Mouse (Mus musculus): ENCODE results near the gene Crybg2. TPM values are rescaled to one million over a fixed set of nuclear protein-coding genes. Genes with fewer than 3 reads are reported as not detected.
A peak's percentile ranks its signal among the peaks of the same experiment; 100 is the strongest.

Gene Crybg2
- total and polyA plus RNA-seq, 3 experiments: 0.46 to 0.60 TPM; not detected in 1

DNA sequence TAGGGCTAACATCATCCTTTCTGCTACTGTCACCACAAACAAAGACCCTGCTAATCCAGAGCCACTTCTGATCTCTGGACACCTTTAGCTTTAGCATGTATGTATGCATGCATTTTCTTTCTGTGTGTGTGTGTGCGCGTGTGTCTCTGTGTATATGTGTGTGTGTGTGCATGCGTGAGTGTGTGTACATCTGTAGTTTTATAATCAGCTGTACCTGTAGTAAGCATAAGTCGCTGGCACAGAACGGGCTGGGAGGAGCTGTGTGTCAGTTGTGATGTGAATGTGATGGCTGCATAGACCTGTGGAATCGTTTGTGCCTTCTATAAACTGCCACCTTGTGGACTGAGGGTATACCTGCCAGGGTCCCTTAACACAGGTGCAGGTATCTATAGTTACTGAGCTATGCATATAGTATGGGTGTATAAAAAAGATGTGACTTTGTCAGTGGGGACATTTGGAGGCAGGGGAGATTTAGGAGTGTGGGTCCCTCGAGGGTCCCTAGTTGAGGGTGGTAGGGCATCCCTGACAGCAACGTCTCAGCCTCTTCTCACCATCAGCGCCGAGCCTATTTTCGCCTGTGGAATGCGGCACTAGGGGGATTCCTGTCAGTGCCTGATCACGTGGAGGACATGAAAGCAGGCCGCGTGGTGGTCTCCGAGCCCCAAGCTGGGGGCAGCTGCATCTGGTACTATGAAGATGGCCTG, 30.1 kb downstream of the Crybg2 start:
- Histone ChIP-seq H3K4me1 (ENCODE audit: insufficient read depth, low read depth, low read length) (peaks cover 54% of the 10 kb centered on the region), H3K27me3 (ENCODE audit: insufficient read depth, low read length) (peaks cover 31% of the 10 kb centered on the region), H3K36me3 (replicated peaks) (no peaks in the 10 kb centered on the region), H3K4me3 (ENCODE audit: low read depth, low read length) (no peak overlapping the region), H3K9me3 (replicated peaks) (no peaks in the 10 kb centered on the region)
- TF ChIP-seq GATA1 (IDR thresholded peaks at IDR 0.05; ENCODE audit: borderline replicate concordance, low read length): no peak
- ATAC-seq (ENCODE audit: extremely low read depth, insufficient number of reproducible peaks, low FRiP score, poor library complexity, severe bottlenecking): no peak
- DNase-seq (ENCODE audit: low spot score): no peak

GRCm38 (mm10) chr4:134091225-134091529, 30.6 kb downstream of the Crybg2 start:
- no peak for DNase-seq (ENCODE audit: low spot score)
- TF ChIP-seq GATA2 (IDR thresholded peaks at IDR 0.05; ENCODE audit: borderline replicate concordance, low read depth, low read length) (no peak), POLR2AphosphoS5 (IDR thresholded peaks at IDR 0.05; ENCODE audit: insufficient replicate concordance, low read depth, low read length) (no peak), GATA1 (IDR thresholded peaks at IDR 0.05; ENCODE audit: borderline replicate concordance, low read length) (no peak), TAL1 (conservative IDR thresholded peaks at IDR 0.05; ENCODE audit: low read depth, low read length) (no peak), CTCF (IDR thresholded peaks at IDR 0.05; ENCODE audit: low read depth, low read length) (no peak)
- ATAC-seq (ENCODE audit: extremely low read depth, insufficient number of reproducible peaks, low FRiP score, poor library complexity, severe bottlenecking): no peak
- Histone ChIP-seq H3K4me3 (ENCODE audit: low read depth, low read length) (no peak overlapping the region), H3K27me3 (ENCODE audit: insufficient read depth, low read length) (peaks cover 31% of the 10 kb centered on the region), H3K36me3 (replicated peaks) (no peaks in the 10 kb centered on the region), H3K4me1 (ENCODE audit: insufficient read depth, low read depth, low read length) (peaks cover 57% of the 10 kb centered on the region), H3K9me3 (replicated peaks) (no peaks in the 10 kb centered on the region)

DNA sequence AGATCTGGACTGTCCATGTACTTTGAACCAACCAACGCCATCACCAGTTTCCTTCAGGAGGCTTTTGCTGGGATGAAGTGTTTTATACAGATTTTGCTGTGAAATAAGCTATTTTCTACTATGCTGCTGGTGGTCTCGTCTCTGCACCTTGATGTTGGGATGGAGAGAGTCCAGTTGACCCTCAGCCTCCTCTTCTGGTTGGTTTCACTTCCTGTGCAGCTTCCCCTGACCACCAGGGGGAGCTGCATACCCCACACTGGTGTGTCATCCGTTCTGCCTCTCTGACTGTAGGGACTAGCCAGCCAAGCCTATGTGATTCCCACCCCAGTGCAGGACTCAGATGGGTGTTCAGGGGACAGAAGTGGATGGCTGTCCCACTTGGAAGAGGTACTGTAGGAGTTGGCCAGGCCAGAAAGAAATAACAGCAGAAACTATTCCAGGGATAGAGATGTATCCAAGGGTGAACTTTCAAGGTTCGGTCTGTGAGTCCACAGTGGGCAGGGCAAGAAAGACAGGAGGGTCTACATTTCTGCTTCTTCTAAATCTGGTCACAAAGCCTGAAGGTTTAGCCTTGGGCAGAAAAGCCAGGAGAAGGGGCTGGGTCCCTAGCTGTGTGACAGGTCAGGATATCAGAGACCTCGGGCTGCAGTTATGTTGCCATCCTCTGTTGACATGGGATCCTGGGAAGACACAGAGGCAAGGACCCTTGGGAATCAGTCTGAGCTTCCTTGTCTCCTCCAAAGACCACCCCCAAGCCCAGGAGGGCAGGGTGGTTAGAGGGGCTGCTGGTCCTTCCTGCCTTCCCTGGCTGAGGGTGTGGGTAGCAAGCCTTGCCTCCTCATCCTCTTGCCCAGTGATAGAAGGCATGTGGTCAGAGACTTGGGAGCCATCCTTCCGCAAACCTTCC, 32.0 kb downstream of the Crybg2 start:
- H3K4me3 ChIP-seq (ENCODE audit: low read depth, low read length): no peak overlapping the region
- no peak for DNase-seq (ENCODE audit: low spot score)
- TF ChIP-seq POLR2AphosphoS5 (IDR thresholded peaks at IDR 0.05; ENCODE audit: insufficient replicate concordance, low read depth, low read length) (no peak), GATA2 (IDR thresholded peaks at IDR 0.05; ENCODE audit: borderline replicate concordance, low read depth, low read length) (no peak), CTCF (IDR thresholded peaks at IDR 0.05; ENCODE audit: low read depth, low read length) (peak; percentile 94), TAL1 (conservative IDR thresholded peaks at IDR 0.05; ENCODE audit: low read depth, low read length) (no peak), GATA1 (IDR thresholded peaks at IDR 0.05; ENCODE audit: borderline replicate concordance, low read length) (no peak)
- H3K9me3 ChIP-seq (replicated peaks): no peaks in the 10 kb centered on the region
- no peak for ATAC-seq (ENCODE audit: extremely low read depth, insufficient number of reproducible peaks, low FRiP score, poor library complexity, severe bottlenecking)
- peaks cover 62% of the 10 kb centered on the region for H3K4me1 ChIP-seq (ENCODE audit: insufficient read depth, low read depth, low read length)
- H3K36me3 ChIP-seq (replicated peaks): no peaks in the 10 kb centered on the region
- peaks cover 28% of the 10 kb centered on the region for H3K27me3 ChIP-seq (ENCODE audit: insufficient read depth, low read length)

DNA sequence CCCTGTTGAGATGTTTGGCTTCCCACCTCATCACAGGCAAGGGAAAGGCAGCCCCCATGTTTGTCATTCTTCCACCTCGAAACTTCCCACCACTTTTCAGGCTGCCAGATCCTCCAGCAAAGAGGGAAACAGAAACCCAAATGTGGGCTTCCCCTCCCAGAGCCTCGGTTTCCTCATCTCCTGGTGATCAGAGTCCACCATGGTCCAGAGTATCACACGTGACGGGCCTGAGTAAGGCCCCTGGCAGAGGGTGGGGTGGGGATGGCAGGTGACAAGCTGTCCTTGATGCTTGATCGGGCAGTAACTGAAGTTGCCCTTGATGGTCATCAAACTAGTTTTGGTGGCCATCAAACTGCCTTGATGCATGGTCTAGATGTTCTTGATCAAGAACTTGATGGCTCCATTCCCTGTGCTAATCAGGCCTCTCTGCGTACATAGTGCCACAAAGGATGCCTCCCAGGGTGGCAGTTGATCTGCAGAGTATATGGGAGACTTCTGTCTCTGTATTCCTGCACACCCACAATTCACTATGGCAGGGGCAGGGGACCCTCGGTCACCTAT, 33.5 kb downstream of the Crybg2 start:
- Histone ChIP-seq H3K9me3 (replicated peaks) (no peaks in the 10 kb centered on the region), H3K4me3 (ENCODE audit: low read depth, low read length) (no peak overlapping the region), H3K36me3 (replicated peaks) (no peaks in the 10 kb centered on the region), H3K27me3 (ENCODE audit: insufficient read depth, low read length) (peaks cover 25% of the 10 kb centered on the region), H3K4me1 (ENCODE audit: insufficient read depth, low read depth, low read length) (peaks cover 59% of the 10 kb centered on the region)
- no peak for TF ChIP-seq TAL1 (conservative IDR thresholded peaks at IDR 0.05; ENCODE audit: low read depth, low read length)
- TF ChIP-seq GATA1 (IDR thresholded peaks at IDR 0.05; ENCODE audit: borderline replicate concordance, low read length): no peak
- no peak for TF ChIP-seq GATA2 (IDR thresholded peaks at IDR 0.05; ENCODE audit: borderline replicate concordance, low read depth, low read length)
- no peak for TF ChIP-seq POLR2AphosphoS5 (IDR thresholded peaks at IDR 0.05; ENCODE audit: insufficient replicate concordance, low read depth, low read length)
- no peak for TF ChIP-seq CTCF (IDR thresholded peaks at IDR 0.05; ENCODE audit: low read depth, low read length)
- DNase-seq (ENCODE audit: low spot score) (no peak), ATAC-seq (ENCODE audit: extremely low read depth, insufficient number of reproducible peaks, low FRiP score, poor library complexity, severe bottlenecking) (no peak)

DNA sequence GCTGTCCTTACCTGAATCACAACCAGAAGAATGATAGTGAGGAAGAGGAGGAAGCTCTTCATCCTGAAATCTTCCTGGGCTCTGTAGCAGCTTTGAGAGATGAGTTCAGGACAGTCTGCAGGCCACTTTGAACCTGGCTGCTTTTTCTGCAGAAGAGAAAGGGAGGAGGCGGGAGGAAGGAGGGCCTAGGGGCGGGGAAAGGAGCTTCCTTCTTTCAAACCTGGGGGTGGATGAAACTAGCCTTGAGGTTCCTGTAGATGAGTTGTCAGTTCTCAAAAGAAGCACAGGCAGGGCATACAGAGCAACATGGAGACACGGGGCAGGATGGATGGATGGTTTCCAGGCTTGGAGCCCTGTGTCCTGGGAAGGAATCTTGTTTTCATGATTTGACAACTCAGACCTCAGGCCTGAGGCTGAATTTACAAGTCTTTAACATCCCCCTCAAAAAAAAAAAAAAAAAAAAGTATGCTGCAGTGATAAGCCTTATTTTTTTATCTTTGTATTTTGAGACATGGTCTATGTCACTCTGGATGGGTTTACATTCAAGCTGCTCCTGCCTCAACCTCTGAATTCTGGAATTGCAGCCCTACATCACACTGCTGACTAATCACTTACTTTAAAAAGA, 34.4 kb downstream of the Crybg2 start, which contains the start of gene Cd52:
TSS of gene Cd52 (minus strand) at position 160 of the 625 bp plus-strand sequence.
- DNase-seq (ENCODE audit: low spot score) (peak; percentile 67), ATAC-seq (ENCODE audit: extremely low read depth, insufficient number of reproducible peaks, low FRiP score, poor library complexity, severe bottlenecking) (peak; percentile 40; the same call in 1 of the 2 replicates)
- H3K4me1 ChIP-seq (ENCODE audit: insufficient read depth, low read depth, low read length): peaks cover 53% of the 10 kb centered on the region
- TF ChIP-seq GATA1 (IDR thresholded peaks at IDR 0.05; ENCODE audit: borderline replicate concordance, low read length): no peak
- no peak for TF ChIP-seq CTCF (IDR thresholded peaks at IDR 0.05; ENCODE audit: low read depth, low read length)
- no peak for TF ChIP-seq POLR2AphosphoS5 (IDR thresholded peaks at IDR 0.05; ENCODE audit: insufficient replicate concordance, low read depth, low read length)
- TF ChIP-seq GATA2 (IDR thresholded peaks at IDR 0.05; ENCODE audit: borderline replicate concordance, low read depth, low read length): no peak
- peaks cover 22% of the 10 kb centered on the region for H3K27me3 ChIP-seq (ENCODE audit: insufficient read depth, low read length)
- no peaks in the 10 kb centered on the region for H3K36me3 ChIP-seq (replicated peaks)
- H3K9me3 ChIP-seq (replicated peaks): no peaks in the 10 kb centered on the region
- H3K4me3 ChIP-seq (ENCODE audit: low read depth, low read length): no peak within 1 kb of the TSS

DNA sequence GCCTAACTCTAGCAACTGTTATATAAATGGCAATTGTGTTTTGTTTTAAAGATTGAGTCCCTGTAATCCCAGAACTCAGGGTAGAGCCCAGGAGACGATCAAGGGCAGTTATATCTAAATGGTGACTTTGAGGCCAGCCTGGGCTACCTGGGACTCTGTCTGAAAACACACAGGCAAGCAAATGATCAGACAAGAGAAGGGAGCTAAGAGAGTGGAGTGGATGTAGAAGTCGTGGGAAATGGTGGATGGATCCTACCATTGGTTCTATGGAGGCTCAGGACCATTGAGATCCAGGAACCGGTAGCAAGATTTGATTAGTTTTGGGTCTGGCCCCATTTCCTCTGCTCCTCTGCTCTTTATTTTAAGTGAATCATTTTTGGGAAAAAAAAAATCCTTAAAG, 35.5 kb downstream of the Crybg2 start:
- TF ChIP-seq GATA2 (IDR thresholded peaks at IDR 0.05; ENCODE audit: borderline replicate concordance, low read depth, low read length) (no peak), GATA1 (IDR thresholded peaks at IDR 0.05; ENCODE audit: borderline replicate concordance, low read length) (no peak), CTCF (IDR thresholded peaks at IDR 0.05; ENCODE audit: low read depth, low read length) (no peak), TAL1 (conservative IDR thresholded peaks at IDR 0.05; ENCODE audit: low read depth, low read length) (no peak), POLR2AphosphoS5 (IDR thresholded peaks at IDR 0.05; ENCODE audit: insufficient replicate concordance, low read depth, low read length) (no peak)
- DNase-seq (ENCODE audit: low spot score): no peak
- Histone ChIP-seq H3K36me3 (replicated peaks) (no peaks in the 10 kb centered on the region), H3K4me3 (ENCODE audit: low read depth, low read length) (no peak overlapping the region), H3K27me3 (ENCODE audit: insufficient read depth, low read length) (peaks cover 16% of the 10 kb centered on the region; the same call in 1 of the 2 replicates), H3K4me1 (ENCODE audit: insufficient read depth, low read depth, low read length) (peaks cover 60% of the 10 kb centered on the region), H3K9me3 (replicated peaks) (no peaks in the 10 kb centered on the region)
- no peak for ATAC-seq (ENCODE audit: extremely low read depth, insufficient number of reproducible peaks, low FRiP score, poor library complexity, severe bottlenecking)
